Mouse (Mus musculus): Measurements from ENCODE around the gene Lrmp. TPM values are rescaled to one million over a fixed set of nuclear protein-coding genes. Genes with fewer than 3 reads are reported as not detected.
"Not testable (repeated sequence)": the region's sequence is repeated elsewhere in the genome, so short reads cannot be mapped to it uniquely, and the experiment has no call there.

Lrmp gene
- polyA plus RNA-seq, 1 experiment, result 15.2 TPM

GRCm38 (mm10) chr6:145131991-145132390 is 16.5 kb downstream of the Lrmp start:
- WGBS, result 81% methylated on average over 5 of the region's 5 CpGs
- no peak for DNase-seq
- H3K4me1 ChIP-seq (ENCODE audit: control insufficient read depth, insufficient read depth, low read length), result no peaks in the 10 kb centered on the region
- TF ChIP-seq POLR2A (IDR thresholded peaks at IDR 0.05; ENCODE audit: borderline replicate concordance, extremely low read depth, low read depth, low read length) (no peak), CTCF (IDR thresholded peaks at IDR 0.05; ENCODE audit: insufficient read depth, low read length) (no peak)
- H3K4me3 ChIP-seq (replicated peaks; ENCODE audit: extremely low read depth, low read depth, low read length), result no peak overlapping the region

- not testable (repeated sequence) for H3K4me1 ChIP-seq (ENCODE audit: control insufficient read depth, insufficient read depth, low read length); H3K4me3 ChIP-seq (replicated peaks; ENCODE audit: extremely low read depth, low read depth, low read length); DNase-seq
- WGBS, result 83% methylated on average over 5 of the region's 5 CpGs
These were observed 17.5 kb downstream of the Lrmp start for GRCm38 (mm10) chr6:145132969-145133368.

- WGBS, result 54% methylated on average over 3 of the region's 3 CpGs
- DNase-seq, result no peak
- Histone ChIP-seq H3K4me1 (ENCODE audit: control insufficient read depth, insufficient read depth, low read length) (peaks cover 7% of the 10 kb centered on the region), H3K4me3 (replicated peaks; ENCODE audit: extremely low read depth, low read depth, low read length) (no peak overlapping the region)
- no peak for TF ChIP-seq CTCF (IDR thresholded peaks at IDR 0.05; ENCODE audit: insufficient read depth, low read length)
- no peak for TF ChIP-seq POLR2A (IDR thresholded peaks at IDR 0.05; ENCODE audit: borderline replicate concordance, extremely low read depth, low read depth, low read length)
These were observed 19.8 kb downstream of the Lrmp start for GRCm38 (mm10) chr6:145135295-145135694.

DNA sequence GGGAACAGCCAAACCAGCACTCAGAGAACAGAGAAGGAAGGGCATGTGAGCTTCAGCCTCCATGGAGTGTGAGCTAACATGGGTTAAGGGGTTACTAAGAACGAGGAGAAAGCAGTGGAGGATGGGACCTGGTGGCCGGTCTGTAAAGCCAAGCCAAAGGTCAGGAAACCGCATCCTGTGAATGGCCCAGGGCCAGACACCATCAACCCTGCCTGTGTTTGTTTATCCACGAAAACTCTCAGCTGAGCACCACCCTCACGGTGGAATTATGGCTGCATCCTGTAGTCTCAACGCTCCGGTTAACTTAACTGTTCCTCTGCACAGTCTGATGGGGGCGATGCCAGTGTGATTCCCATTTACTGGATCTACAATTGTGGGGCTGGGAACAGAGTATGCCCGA is 20.4 kb downstream of the Lrmp start:
- 41% methylated on average over 9 of the region's 9 CpGs for WGBS
- H3K4me1 ChIP-seq (ENCODE audit: control insufficient read depth, insufficient read depth, low read length), result peaks cover 10% of the 10 kb centered on the region
- no peak overlapping the region for H3K4me3 ChIP-seq (replicated peaks; ENCODE audit: extremely low read depth, low read depth, low read length)
- TF ChIP-seq POLR2A (IDR thresholded peaks at IDR 0.05; ENCODE audit: borderline replicate concordance, extremely low read depth, low read depth, low read length) (no peak), CTCF (IDR thresholded peaks at IDR 0.05; ENCODE audit: insufficient read depth, low read length) (no peak)
- DNase-seq, result no peak

- WGBS, result 84% methylated on average over 5 of the region's 5 CpGs
- Histone ChIP-seq H3K4me3 (replicated peaks; ENCODE audit: extremely low read depth, low read depth, low read length) (no peak overlapping the region), H3K4me1 (ENCODE audit: control insufficient read depth, insufficient read depth, low read length) (peaks cover 10% of the 10 kb centered on the region)
- TF ChIP-seq CTCF (IDR thresholded peaks at IDR 0.05; ENCODE audit: insufficient read depth, low read length) (no peak), POLR2A (IDR thresholded peaks at IDR 0.05; ENCODE audit: borderline replicate concordance, extremely low read depth, low read depth, low read length) (no peak)
- no peak for DNase-seq
These were observed 21.4 kb downstream of the Lrmp start for GRCm38 (mm10) chr6:145136831-145137230.

GRCm38 (mm10) chr6:145139236-145139635 is 23.8 kb downstream of the Lrmp start:
- TF ChIP-seq CTCF (IDR thresholded peaks at IDR 0.05; ENCODE audit: insufficient read depth, low read length) (no peak), POLR2A (IDR thresholded peaks at IDR 0.05; ENCODE audit: borderline replicate concordance, extremely low read depth, low read depth, low read length) (no peak)
- 77% methylated on average over 13 of the region's 13 CpGs for WGBS
- Histone ChIP-seq H3K4me3 (replicated peaks; ENCODE audit: extremely low read depth, low read depth, low read length) (no peak overlapping the region), H3K4me1 (ENCODE audit: control insufficient read depth, insufficient read depth, low read length) (peaks cover 10% of the 10 kb centered on the region)
- no peak for DNase-seq

GRCm38 (mm10) chr6:145139776-145140475 is 24.5 kb downstream of the Lrmp start:
- TF ChIP-seq POLR2A (IDR thresholded peaks at IDR 0.05; ENCODE audit: borderline replicate concordance, extremely low read depth, low read depth, low read length) (no peak), CTCF (IDR thresholded peaks at IDR 0.05; ENCODE audit: insufficient read depth, low read length) (no peak)
- DNase-seq, result no peak
- WGBS, result 46% methylated on average over 11 of the region's 11 CpGs
- H3K4me1 ChIP-seq (ENCODE audit: control insufficient read depth, insufficient read depth, low read length), result peaks cover 10% of the 10 kb centered on the region
- H3K4me3 ChIP-seq (replicated peaks; ENCODE audit: extremely low read depth, low read depth, low read length), result no peak overlapping the region

DNA sequence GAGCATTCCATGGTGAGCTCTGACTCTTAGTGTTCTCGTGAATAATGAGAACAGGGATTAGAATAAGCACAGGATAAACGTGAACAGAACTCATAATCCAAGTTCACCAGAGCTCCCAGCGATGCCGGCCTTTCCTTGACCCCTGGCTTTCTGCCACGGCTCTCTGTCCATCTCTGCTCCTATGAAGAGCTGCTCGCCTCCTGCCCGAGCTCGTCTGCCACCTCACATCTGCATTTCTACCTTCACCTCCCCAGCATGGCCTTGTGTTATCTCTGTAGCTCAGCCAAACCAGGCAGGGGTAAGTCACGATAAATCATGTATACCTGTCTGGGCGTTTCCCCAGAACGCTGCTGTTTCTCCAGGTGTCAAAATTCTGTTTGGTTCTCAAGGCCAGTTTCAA is 25.3 kb downstream of the Lrmp start:
- DNase-seq, result no peak
- Histone ChIP-seq H3K4me3 (replicated peaks; ENCODE audit: extremely low read depth, low read depth, low read length) (no peak overlapping the region), H3K4me1 (ENCODE audit: control insufficient read depth, insufficient read depth, low read length) (peaks cover 10% of the 10 kb centered on the region)
- WGBS, result 68% methylated on average over 11 of the region's 11 CpGs
- TF ChIP-seq CTCF (IDR thresholded peaks at IDR 0.05; ENCODE audit: insufficient read depth, low read length) (no peak), POLR2A (IDR thresholded peaks at IDR 0.05; ENCODE audit: borderline replicate concordance, extremely low read depth, low read depth, low read length) (no peak)

DNA sequence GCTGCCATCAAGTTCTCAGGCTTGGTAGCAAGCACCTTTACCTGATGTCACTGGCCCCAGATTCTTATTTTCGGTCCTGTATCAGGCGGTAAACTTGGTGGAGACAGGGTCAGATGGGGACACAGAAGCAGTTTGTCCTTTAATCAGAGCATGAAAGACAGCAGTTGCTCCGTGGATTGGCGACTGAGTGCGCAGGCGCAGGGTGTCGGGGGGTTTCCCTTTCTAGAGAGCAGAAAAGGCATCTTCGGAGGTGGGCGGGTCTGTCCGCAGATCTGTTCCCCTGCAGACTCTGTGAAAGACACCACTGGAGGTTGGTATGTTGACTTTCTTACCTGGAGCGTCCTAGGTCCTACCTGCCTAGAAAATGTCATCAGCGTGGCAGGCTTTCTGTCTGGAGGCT is 26.4 kb downstream of the Lrmp start:
- no peak for TF ChIP-seq CTCF (IDR thresholded peaks at IDR 0.05; ENCODE audit: insufficient read depth, low read length)
- Histone ChIP-seq H3K4me3 (replicated peaks; ENCODE audit: extremely low read depth, low read depth, low read length) (no peak overlapping the region), H3K4me1 (ENCODE audit: control insufficient read depth, insufficient read depth, low read length) (peaks cover 10% of the 10 kb centered on the region)
- no peak for DNase-seq
- 81% methylated on average over 12 of the region's 12 CpGs for WGBS

DNA sequence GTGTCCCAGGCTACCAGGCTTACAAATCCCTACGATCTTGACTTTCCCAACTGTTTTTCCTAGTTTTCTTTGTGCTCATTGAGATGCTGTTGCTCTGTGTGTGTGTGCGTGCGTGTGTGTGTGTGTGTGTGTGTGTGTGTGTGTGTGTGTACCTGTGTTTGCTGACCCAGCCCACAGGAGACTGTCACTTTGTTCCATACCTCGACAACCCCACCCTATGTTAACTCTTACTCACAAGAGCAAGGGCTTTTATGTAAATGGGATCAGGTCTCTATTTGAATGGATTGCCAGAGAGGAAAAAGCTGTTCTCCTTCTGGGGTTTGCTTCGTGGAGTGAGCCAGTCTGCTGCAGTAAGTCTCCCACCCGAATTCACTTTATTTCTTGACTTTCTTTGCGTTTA is 29.7 kb downstream of the Lrmp start:
- H3K4me1 ChIP-seq (ENCODE audit: control insufficient read depth, insufficient read depth, low read length), result peaks cover 3% of the 10 kb centered on the region; the same call in 1 of the 2 replicates
- DNase-seq, result no peak
- WGBS, result 70% methylated on average over 7 of the region's 7 CpGs
- no peak for TF ChIP-seq POLR2A (IDR thresholded peaks at IDR 0.05; ENCODE audit: borderline replicate concordance, extremely low read depth, low read depth, low read length)
- TF ChIP-seq CTCF (IDR thresholded peaks at IDR 0.05; ENCODE audit: insufficient read depth, low read length), result no peak
- H3K4me3 ChIP-seq (replicated peaks; ENCODE audit: extremely low read depth, low read depth, low read length), result no peak overlapping the region

Data from lung, adult 2 months (tissue).